Mouse (Mus musculus): ENCODE measurements around the gene Cdk2ap2.
A peak's percentile ranks its signal among the peaks of the same experiment; 100 is the strongest.

DNA sequence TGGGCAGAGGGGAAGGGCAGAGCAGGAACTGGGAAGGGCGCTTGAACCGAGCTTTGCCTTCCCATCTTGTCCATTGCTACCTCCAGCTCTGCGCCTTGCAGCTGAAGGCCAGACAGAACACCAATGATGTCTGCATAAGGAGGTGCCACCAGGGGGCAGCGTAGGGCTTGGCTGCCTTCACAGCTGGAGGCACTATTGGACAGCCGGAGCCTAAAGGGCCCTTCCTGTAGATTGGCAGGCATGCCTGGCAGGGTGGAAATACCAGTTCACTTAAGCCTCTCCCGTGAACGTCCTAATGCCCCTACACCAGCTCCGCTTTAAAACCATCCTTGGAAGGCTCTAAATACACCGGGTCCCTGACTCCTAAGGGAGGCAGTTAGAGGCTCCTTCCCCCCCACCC, 2.1 kb downstream of the Cdk2ap2 start:
- TF ChIP-seq CTCF (IDR thresholded peaks at IDR 0.05; ENCODE audit: borderline replicate concordance, insufficient read depth, low read depth, low read length) (peak; percentile 94), POLR2A (IDR thresholded peaks at IDR 0.05; ENCODE audit: borderline replicate concordance, insufficient read depth, low read length) (peak; percentile 36; the same call in 1 of the 2 replicates)
